Mouse (Mus musculus): ENCODE data around the gene Vmp1. TPM values are rescaled to one million over a fixed set of nuclear protein-coding genes. Genes with fewer than 3 reads are reported as not detected.

The Vmp1 gene
- polyA plus RNA-seq, 1 experiment from 2014 or later, result 95.0 TPM

- peaks cover 14% of the 10 kb centered on the region for H3K4me1 ChIP-seq (ENCODE audit: control insufficient read depth, insufficient read depth, low read length)
- H3K4me2 ChIP-seq (ENCODE audit: low read depth, low read length), result no peak overlapping the region
- WGBS, result 33% methylated on average over 9 of the region's 9 CpGs
- H3K36me3 ChIP-seq (ENCODE audit: control insufficient read depth, insufficient read depth), result peaks cover 8% of the 10 kb centered on the region; the same call in 1 of the 2 replicates
- ATAC-seq (replicated peaks; ENCODE audit: extremely low read depth, insufficient read depth, low FRiP score), result peak; percentile 46; the same call in 1 of the 2 replicates
- peak overlapping the region; percentile 33 for H3K27ac ChIP-seq (ENCODE audit: low read length)
- H3K9ac ChIP-seq (ENCODE audit: low read length), result no peak overlapping the region
- no peak overlapping the region for H3K4me3 ChIP-seq (ENCODE audit: low read length)
- H3K27me3 ChIP-seq (ENCODE audit: control insufficient read depth, insufficient read depth, low read length), result no peaks in the 10 kb centered on the region
- H3K9me3 ChIP-seq (replicated peaks; ENCODE audit: control insufficient read depth, low read length), result no peaks in the 10 kb centered on the region
These were observed 113.3 kb downstream of the Vmp1 start for GRCm38 (mm10) chr11:86570261-86570746.

DNA sequence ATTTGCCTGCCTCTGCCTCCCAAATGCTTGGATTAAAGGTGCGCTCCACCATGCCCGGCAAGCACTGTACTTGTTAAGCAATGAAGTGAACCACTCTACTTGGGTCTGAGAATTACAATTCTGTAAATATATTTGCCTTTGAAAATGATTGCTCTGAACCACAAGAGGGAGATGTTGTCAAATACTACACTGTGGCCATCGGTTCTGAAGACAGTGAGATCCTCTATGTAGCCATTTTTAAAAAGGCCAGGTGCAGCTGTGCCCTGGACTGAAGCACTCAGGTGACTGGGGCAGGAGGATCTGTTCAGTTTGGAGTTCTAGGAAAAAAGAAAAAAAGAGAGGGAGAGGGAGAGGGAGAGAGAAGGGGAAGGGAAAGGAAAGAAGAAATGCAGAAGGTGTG, 115.2 kb downstream of the Vmp1 start:
- Histone ChIP-seq H3K27ac (ENCODE audit: low read length) (no peak overlapping the region), H3K9ac (ENCODE audit: low read length) (no peak overlapping the region), H3K27me3 (ENCODE audit: control insufficient read depth, insufficient read depth, low read length) (no peaks in the 10 kb centered on the region), H3K4me3 (ENCODE audit: low read length) (no peak overlapping the region), H3K4me1 (ENCODE audit: control insufficient read depth, insufficient read depth, low read length) (peaks cover 14% of the 10 kb centered on the region), H3K9me3 (replicated peaks; ENCODE audit: control insufficient read depth, low read length) (no peaks in the 10 kb centered on the region), H3K36me3 (ENCODE audit: control insufficient read depth, insufficient read depth) (peaks cover 8% of the 10 kb centered on the region; the same call in 1 of the 2 replicates), H3K4me2 (ENCODE audit: low read depth, low read length) (no peak overlapping the region)
- no peak for ATAC-seq (replicated peaks; ENCODE audit: extremely low read depth, insufficient read depth, low FRiP score)
- WGBS, result 47% methylated on average over 3 of the region's 3 CpGs

DNA sequence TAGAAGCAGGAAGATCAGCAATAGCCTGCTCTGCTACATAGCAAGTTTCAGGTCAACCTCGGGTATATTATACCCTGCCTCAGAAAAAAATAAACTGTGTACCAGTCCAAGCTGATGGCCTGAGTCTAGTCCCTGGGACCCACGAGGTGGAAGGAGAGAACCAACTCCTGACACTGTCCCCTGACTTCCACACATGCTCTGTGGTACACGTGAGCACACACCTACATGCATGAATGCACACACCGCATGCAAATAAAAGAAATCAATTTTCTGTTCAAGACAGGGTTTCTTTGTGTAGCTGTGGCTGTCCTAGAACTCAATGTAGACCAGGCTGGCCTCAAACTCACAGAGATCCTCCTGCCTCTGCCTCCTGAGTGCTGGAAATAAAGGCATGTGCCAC, 125.4 kb downstream of the Vmp1 start:
- Histone ChIP-seq H3K27ac (ENCODE audit: low read length) (no peak overlapping the region), H3K4me1 (ENCODE audit: control insufficient read depth, insufficient read depth, low read length) (no peaks in the 10 kb centered on the region), H3K27me3 (ENCODE audit: control insufficient read depth, insufficient read depth, low read length) (no peaks in the 10 kb centered on the region), H3K36me3 (ENCODE audit: control insufficient read depth, insufficient read depth) (peaks cover 39% of the 10 kb centered on the region), H3K4me2 (ENCODE audit: low read depth, low read length) (no peak overlapping the region), H3K4me3 (ENCODE audit: low read length) (no peak overlapping the region), H3K9ac (ENCODE audit: low read length) (no peak overlapping the region), H3K9me3 (replicated peaks; ENCODE audit: control insufficient read depth, low read length) (no peaks in the 10 kb centered on the region)
- no peak for ATAC-seq (replicated peaks; ENCODE audit: extremely low read depth, insufficient read depth, low FRiP score)
- 88% methylated on average over 4 of the region's 4 CpGs for WGBS

DNA sequence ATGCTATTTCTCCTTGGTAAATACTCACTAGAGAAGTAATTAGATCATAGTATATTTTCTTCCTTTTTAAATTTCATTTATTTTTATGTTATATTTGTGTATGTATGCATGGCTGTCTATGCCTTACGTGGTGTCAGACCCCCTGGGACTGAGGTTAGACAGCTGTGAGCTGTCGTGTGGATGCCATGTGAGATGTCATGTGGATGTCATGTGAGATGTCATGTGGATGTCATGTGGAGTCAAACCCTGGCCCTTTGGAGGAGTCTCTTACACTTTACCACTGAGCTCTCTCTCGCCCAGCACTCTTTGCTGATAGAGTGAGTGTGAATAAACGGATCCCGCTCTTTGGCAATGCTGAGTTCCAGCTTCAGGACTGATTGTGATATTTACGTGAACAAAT, 130.1 kb downstream of the Vmp1 start:
- H3K9me3 ChIP-seq (replicated peaks; ENCODE audit: control insufficient read depth, low read length), result peaks cover 4% of the 10 kb centered on the region; the same call in 1 of the 2 replicates
- no peaks in the 10 kb centered on the region for H3K27me3 ChIP-seq (ENCODE audit: control insufficient read depth, insufficient read depth, low read length)
- no peak for ATAC-seq (replicated peaks; ENCODE audit: extremely low read depth, insufficient read depth, low FRiP score)
- H3K27ac ChIP-seq (ENCODE audit: low read length), result no peak overlapping the region
- no peak overlapping the region for H3K4me2 ChIP-seq (ENCODE audit: low read depth, low read length)
- H3K4me3 ChIP-seq (ENCODE audit: low read length), result no peak overlapping the region
- WGBS, result 86% methylated on average over 6 of the region's 6 CpGs
- peaks cover 43% of the 10 kb centered on the region for H3K36me3 ChIP-seq (ENCODE audit: control insufficient read depth, insufficient read depth)
- no peak overlapping the region for H3K9ac ChIP-seq (ENCODE audit: low read length)
- 0 out of 2 replicates have a peak, but pooled peaks cover 2% of the 10 kb centered on the region for H3K4me1 ChIP-seq (ENCODE audit: control insufficient read depth, insufficient read depth, low read length)

GRCm38 (mm10) chr11:86547412-86547811, 136.2 kb downstream of the Vmp1 start:
- Histone ChIP-seq H3K36me3 (ENCODE audit: control insufficient read depth, insufficient read depth) (peaks cover 16% of the 10 kb centered on the region), H3K27ac (ENCODE audit: low read length) (no peak overlapping the region), H3K27me3 (ENCODE audit: control insufficient read depth, insufficient read depth, low read length) (no peaks in the 10 kb centered on the region), H3K4me3 (ENCODE audit: low read length) (no peak overlapping the region), H3K4me2 (ENCODE audit: low read depth, low read length) (no peak overlapping the region), H3K9ac (ENCODE audit: low read length) (no peak overlapping the region), H3K4me1 (ENCODE audit: control insufficient read depth, insufficient read depth, low read length) (peaks cover 23% of the 10 kb centered on the region), H3K9me3 (replicated peaks; ENCODE audit: control insufficient read depth, low read length) (peaks cover 4% of the 10 kb centered on the region; the same call in 1 of the 2 replicates)
- WGBS, result 100% methylated on average over 1 of the region's 1 CpGs
- no peak for ATAC-seq (replicated peaks; ENCODE audit: extremely low read depth, insufficient read depth, low FRiP score)

DNA sequence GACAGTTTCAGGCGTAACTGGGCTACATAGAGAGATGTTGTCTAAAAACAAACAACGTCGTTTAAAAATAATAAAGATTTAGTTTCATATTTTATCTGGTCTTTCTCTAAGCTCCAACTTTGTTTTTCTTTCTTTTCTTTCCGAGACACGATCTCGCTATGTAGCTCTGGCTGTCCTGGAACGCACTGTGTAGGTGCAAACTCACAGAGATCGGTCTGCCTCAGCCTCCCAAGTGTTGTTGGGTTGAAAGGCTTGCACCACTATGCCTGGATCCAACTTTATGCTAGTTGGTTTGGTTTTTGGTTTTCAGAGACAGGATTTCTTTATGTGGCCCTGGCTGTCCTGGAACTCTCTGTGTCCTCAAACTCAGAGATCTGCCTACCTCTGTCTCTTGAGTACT, 138.1 kb downstream of the Vmp1 start:
- Histone ChIP-seq H3K9me3 (replicated peaks; ENCODE audit: control insufficient read depth, low read length) (peaks cover 4% of the 10 kb centered on the region; the same call in 1 of the 2 replicates), H3K4me1 (ENCODE audit: control insufficient read depth, insufficient read depth, low read length) (peaks cover 32% of the 10 kb centered on the region), H3K27ac (ENCODE audit: low read length) (peak overlapping the region; percentile 90), H3K9ac (ENCODE audit: low read length) (peak overlapping the region; percentile 76), H3K4me3 (ENCODE audit: low read length) (peak overlapping the region; percentile 79), H3K4me2 (ENCODE audit: low read depth, low read length) (peak overlapping the region; percentile 72), H3K27me3 (ENCODE audit: control insufficient read depth, insufficient read depth, low read length) (no peaks in the 10 kb centered on the region), H3K36me3 (ENCODE audit: control insufficient read depth, insufficient read depth) (peaks cover 16% of the 10 kb centered on the region)
- ATAC-seq (replicated peaks; ENCODE audit: extremely low read depth, insufficient read depth, low FRiP score), result no peak
- WGBS, result 74% methylated on average over 8 of the region's 8 CpGs

- peak within 1 kb of the TSS; percentile 92 for H3K27ac ChIP-seq (ENCODE audit: low read length)
- peak within 1 kb of the TSS; percentile 79 for H3K4me3 ChIP-seq (ENCODE audit: low read length)
- WGBS, result under 1% methylated on average over 43 of the region's 43 CpGs
- H3K9ac ChIP-seq (ENCODE audit: low read length), result peak within 1 kb of the TSS; percentile 95
- no peaks in the 10 kb centered on the region for H3K27me3 ChIP-seq (ENCODE audit: control insufficient read depth, insufficient read depth, low read length)
- peak within 1 kb of the TSS; percentile 72 for H3K4me2 ChIP-seq (ENCODE audit: low read depth, low read length)
- H3K4me1 ChIP-seq (ENCODE audit: control insufficient read depth, insufficient read depth, low read length), result peaks cover 33% of the 10 kb centered on the region
- no peaks in the 10 kb centered on the region for H3K9me3 ChIP-seq (replicated peaks; ENCODE audit: control insufficient read depth, low read length)
- peaks cover 9% of the 10 kb centered on the region for H3K36me3 ChIP-seq (ENCODE audit: control insufficient read depth, insufficient read depth)
- peak; percentile 97 for ATAC-seq (replicated peaks; ENCODE audit: extremely low read depth, insufficient read depth, low FRiP score)
These were observed 138.9 kb downstream of the Vmp1 start, which contains the start of the genes Rps6kb1 and Tubd1 for GRCm38 (mm10) chr11:86544639-86545299. Gene Rps6kb1 (minus strand): TSS chr11:86544805. Gene Tubd1 (plus strand): TSS chr11:86544991.

- Histone ChIP-seq H3K9ac (ENCODE audit: low read length) (peak overlapping the region; percentile 95), H3K4me1 (ENCODE audit: control insufficient read depth, insufficient read depth, low read length) (peaks cover 34% of the 10 kb centered on the region), H3K4me2 (ENCODE audit: low read depth, low read length) (peak overlapping the region; percentile 66), H3K9me3 (replicated peaks; ENCODE audit: control insufficient read depth, low read length) (no peaks in the 10 kb centered on the region), H3K4me3 (ENCODE audit: low read length) (peak overlapping the region; percentile 79), H3K27me3 (ENCODE audit: control insufficient read depth, insufficient read depth, low read length) (no peaks in the 10 kb centered on the region), H3K36me3 (ENCODE audit: control insufficient read depth, insufficient read depth) (peaks cover 3% of the 10 kb centered on the region), H3K27ac (ENCODE audit: low read length) (peak overlapping the region; percentile 92)
- WGBS, result under 1% methylated on average over 47 of the region's 50 CpGs
- peak; percentile 67 for ATAC-seq (replicated peaks; ENCODE audit: extremely low read depth, insufficient read depth, low FRiP score)
These were observed 139.5 kb downstream of the Vmp1 start for GRCm38 (mm10) chr11:86543960-86544638.

- Histone ChIP-seq H3K27ac (ENCODE audit: low read length) (0 out of 2 replicates have a peak overlapping the region, but pooled peaks have one; percentile 40), H3K36me3 (ENCODE audit: control insufficient read depth, insufficient read depth) (peaks cover 3% of the 10 kb centered on the region; the same call in 1 of the 2 replicates), H3K4me2 (ENCODE audit: low read depth, low read length) (peak overlapping the region; percentile 66), H3K9ac (ENCODE audit: low read length) (peak overlapping the region; percentile 11; the same call in 1 of the 2 replicates), H3K4me1 (ENCODE audit: control insufficient read depth, insufficient read depth, low read length) (peaks cover 31% of the 10 kb centered on the region), H3K9me3 (replicated peaks; ENCODE audit: control insufficient read depth, low read length) (no peaks in the 10 kb centered on the region), H3K27me3 (ENCODE audit: control insufficient read depth, insufficient read depth, low read length) (no peaks in the 10 kb centered on the region), H3K4me3 (ENCODE audit: low read length) (no peak overlapping the region)
- 70% methylated on average over 1 of the region's 1 CpGs for WGBS
- no peak for ATAC-seq (replicated peaks; ENCODE audit: extremely low read depth, insufficient read depth, low FRiP score)
These were observed 140.8 kb downstream of the Vmp1 start for GRCm38 (mm10) chr11:86542851-86543250.

Data from heart, embryonic 16.5 days (tissue).